ENCODE assay signal across 23 mouse cellular contexts in genomic region chr11:55213518-55213917, GRCm38 (mm10). TPM values are rescaled to one million over a fixed set of nuclear protein-coding genes. Genes with fewer than 3 reads are reported as not detected.
"Had no signal": no experiment of that assay in that cellular context is flagged by ENCODE, and none has a peak within 500 bp of the region (broad histone marks: within the 10 kb centered on the region; RNA-seq: fewer than 3 reads in every experiment).

No protein-coding gene starts in this region.

- H3K4me2 ChIP-seq: heart, embryonic 12.5 days; hindbrain, embryonic 12.5 days; hindbrain, embryonic 14.5 days; intestine, embryonic 15.5 days; limb, embryonic 13.5 days; limb, embryonic 15.5 days; liver, embryonic 12.5 days had no signal

- DNase-seq: gastrocnemius, postnatal 25 days; heart, adult 18-20 months; heart, postnatal 10 days; heart, postnatal 4 days; kidney, postnatal 10 days; layer of hippocampus, adult 9-11 months; layer of hippocampus, postnatal 36 days; left cerebral cortex, postnatal 4 days had no signal

- H3K9me3 ChIP-seq: heart, embryonic 10.5 days; heart, embryonic 12.5 days; intestine, embryonic 15.5 days; limb, embryonic 15.5 days; liver, embryonic 12.5 days had no signal

- H3K27ac ChIP-seq: heart, embryonic 10.5 days; hindbrain, embryonic 10.5 days; hindbrain, embryonic 12.5 days; hindbrain, embryonic 14.5 days; intestine, embryonic 15.5 days; limb, embryonic 13.5 days; limb, embryonic 15.5 days; liver, embryonic 12.5 days; liver, embryonic 14.5 days had no signal

- ATAC-seq: hindbrain, embryonic 16.5 days; inflammation-experienced regulatory T-cells, adult 6 months; intestine, embryonic 15.5 days; intestine, postnatal 0 days; liver, embryonic 12.5 days had no signal

- H3K36me3 ChIP-seq: heart, embryonic 10.5 days; heart, embryonic 12.5 days; intestine, embryonic 15.5 days; limb, embryonic 13.5 days had no signal

- H3K27me3 ChIP-seq: heart, embryonic 12.5 days; hindbrain, embryonic 12.5 days; intestine, embryonic 15.5 days; limb, embryonic 13.5 days; limb, embryonic 15.5 days; liver, embryonic 12.5 days had no signal

- H3K9ac ChIP-seq: heart, embryonic 12.5 days; hindbrain, embryonic 12.5 days; hindbrain, embryonic 14.5 days; intestine, embryonic 15.5 days; limb, embryonic 13.5 days; limb, embryonic 15.5 days; liver, embryonic 12.5 days; liver, embryonic 14.5 days had no signal

- H3K4me3 ChIP-seq: gastrocnemius, adult 2 months; heart, embryonic 10.5 days; heart, embryonic 12.5 days; hindbrain, embryonic 10.5 days; hindbrain, embryonic 12.5 days; intestine, embryonic 15.5 days; limb, embryonic 13.5 days; limb, embryonic 15.5 days; liver, embryonic 12.5 days had no signal

RNA-seq across cellular contexts. Expression of gene Slc36a2, which starts 28.6 kb away (rescaled TPM):
- polyA plus RNA-seq: intestine, postnatal 0 days; liver, adult 2 months had no signal
